Mouse (Mus musculus) MEL-GATA-1-ER (cell line): ENCODE measurements around the gene Ubtfl1.
"Not testable (repeated sequence)": the region's sequence is repeated elsewhere in the genome, so short reads cannot be mapped to it uniquely, and the experiment has no call there.

ENCODE experiments used
- DNase-seq: peaks from one replicate; pipeline ENCODE4 v3.0.0-alpha.2; 2012; ENCODE audit warnings: low read depth; ENCODE audit errors: extremely low read depth

The Ubtfl1 gene

GRCm38 (mm10) chr9:18404118-18404517, at the start of gene Ubtfl1:
Gene Ubtfl1, plus strand, starts transcription at chr9:18404418.
- DNase-seq = no peak

GRCm38 (mm10) chr9:18373026-18373425, 31.2 kb upstream of the Ubtfl1 start:
- not testable (repeated sequence) for DNase-seq

- no peak for DNase-seq
These were observed 18.4 kb upstream of the Ubtfl1 start for GRCm38 (mm10) chr9:18385782-18386181.

GRCm38 (mm10) chr9:18399629-18400028, 4.6 kb upstream of the Ubtfl1 start:
- no peak for DNase-seq

GRCm38 (mm10) chr9:18402895-18403294, 1.3 kb upstream of the Ubtfl1 start, which contains the start of gene Naalad2:
Gene Naalad2, minus strand, starts transcription at chr9:18402995.
- DNase-seq = not testable (repeated sequence)

- DNase-seq = not testable (repeated sequence)
These were observed 8.2 kb downstream of the Ubtfl1 start for GRCm38 (mm10) chr9:18412371-18412770.

GRCm38 (mm10) chr9:18430354-18430753, 26.1 kb downstream of the Ubtfl1 start, which contains the start of gene Mbd3l2:
Gene Mbd3l2, plus strand, starts transcription at chr9:18430654.
- no peak for DNase-seq

- DNase-seq = no peak
These were observed 27.5 kb downstream of the Ubtfl1 start for GRCm38 (mm10) chr9:18431687-18432086.

GRCm38 (mm10) chr9:18456520-18456919, 52.3 kb downstream of the Ubtfl1 start:
- DNase-seq = no peak
